Mouse (Mus musculus): ENCODE results near the gene Vamp3. TPM values are rescaled to one million over a fixed set of nuclear protein-coding genes. Genes with fewer than 3 reads are reported as not detected.
A peak's percentile ranks its signal among the peaks of the same experiment; 100 is the strongest.

Gene Vamp3
- 30.4 and 34.9 TPM in 2 replicates for polyA plus RNA-seq (2014; fragmentation: Nextera tagmentation; extraction: Ambion mirVana)

DNA sequence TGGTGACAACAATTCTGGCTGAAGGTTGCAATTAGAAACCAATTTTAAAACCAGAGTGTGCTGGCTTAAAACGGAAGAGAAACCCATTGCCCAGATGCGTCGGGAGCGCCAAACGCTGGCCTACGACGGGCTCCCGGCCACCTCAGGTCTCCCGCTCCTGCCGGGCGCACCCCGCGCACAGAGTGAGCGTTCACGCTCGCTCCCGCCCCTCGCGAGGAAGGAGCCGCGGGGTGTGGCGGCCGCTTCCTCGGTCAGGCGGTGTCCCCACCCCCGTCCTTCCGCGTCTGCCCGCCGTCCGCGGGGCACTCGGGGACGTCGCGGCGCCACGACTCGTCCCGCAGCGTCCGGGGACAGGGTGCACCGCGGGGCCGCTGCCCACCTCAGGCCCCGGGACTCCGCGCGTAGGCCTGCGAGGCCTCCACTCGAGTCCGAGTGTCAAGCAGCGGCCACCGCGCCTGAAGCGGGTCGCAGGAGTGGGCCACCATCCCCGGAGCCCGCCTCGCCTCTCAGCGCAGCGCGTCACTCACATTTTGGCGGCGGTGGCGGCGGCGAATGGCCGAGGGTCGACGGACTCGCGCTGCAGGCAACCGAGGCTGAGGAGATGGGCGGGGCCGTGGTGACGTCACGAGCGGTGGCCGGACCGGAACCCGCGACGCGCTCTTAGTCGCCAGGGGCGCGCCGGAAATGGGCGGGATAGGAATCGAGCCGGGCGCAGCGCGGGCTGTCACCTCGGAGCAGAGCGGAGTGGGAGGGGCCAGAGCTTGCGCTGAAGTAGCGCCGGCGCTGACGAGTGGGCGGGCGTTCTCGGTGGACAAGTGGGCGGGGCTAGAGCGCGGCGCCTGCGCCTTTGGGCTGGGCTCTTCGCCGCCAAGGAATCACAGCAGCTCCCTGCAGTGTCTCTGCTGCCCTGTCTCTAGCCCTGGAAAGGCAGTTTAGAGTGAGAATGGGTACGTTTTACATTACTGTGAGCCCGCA, at the start of gene Vamp3:
Gene Vamp3, minus strand, starts transcription at position 617 of the 975 bp plus-strand sequence.
- peak within 1 kb of the TSS; percentile 83 for H3K4me2 ChIP-seq (ENCODE audit: low read length)
- peak within 1 kb of the TSS; percentile 93 for H3K27ac ChIP-seq (replicated peaks; ENCODE audit: low read depth, low read length)
- ATAC-seq (ENCODE audit: low FRiP score, low TSS enrichment) (peak; percentile 99), DNase-seq (peak; percentile 100)
- H3K4me1 ChIP-seq (ENCODE audit: control insufficient read depth, insufficient read depth, low read length), result peaks cover 13% of the 10 kb centered on the region
- H3K27me3 ChIP-seq (ENCODE audit: control insufficient read depth, insufficient read depth, low read length), result no peaks in the 10 kb centered on the region
- H3K4me3 ChIP-seq (replicated peaks; ENCODE audit: low read depth, low read length), result peak within 1 kb of the TSS; percentile 87
- H3K36me3 ChIP-seq (ENCODE audit: control insufficient read depth, insufficient read depth, low read length), result peaks cover 35% of the 10 kb centered on the region
- H3K9ac ChIP-seq (replicated peaks; ENCODE audit: low read length), result peak within 1 kb of the TSS; percentile 93
- no peaks in the 10 kb centered on the region for H3K9me3 ChIP-seq (ENCODE audit: control insufficient read depth, low read length)
- under 1% methylated on average over 114 of the region's 114 CpGs for WGBS

DNA sequence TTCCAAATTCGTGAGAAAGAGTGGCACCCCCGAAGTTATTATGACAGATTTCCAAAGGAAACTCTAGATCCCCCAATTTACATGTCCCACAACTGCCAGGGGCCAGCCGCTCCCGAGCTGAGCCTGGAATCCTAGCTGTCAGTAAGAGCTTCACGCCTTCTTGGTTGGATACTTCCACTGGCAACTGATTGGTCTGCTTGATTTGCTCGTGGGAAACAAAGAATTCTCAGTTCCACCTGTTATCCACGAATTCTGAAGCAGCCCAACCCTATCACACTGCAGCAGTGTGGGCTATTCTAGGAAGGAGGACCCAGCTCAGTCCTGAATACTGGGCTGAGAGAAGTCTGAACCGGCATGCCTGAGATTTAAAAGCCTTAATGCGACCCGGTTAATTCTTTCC, 48.7 kb upstream of the Vamp3 start:
- Histone ChIP-seq H3K9ac (replicated peaks; ENCODE audit: low read length) (peak overlapping the region; percentile 89), H3K4me1 (ENCODE audit: control insufficient read depth, insufficient read depth, low read length) (peaks cover 37% of the 10 kb centered on the region), H3K27me3 (ENCODE audit: control insufficient read depth, insufficient read depth, low read length) (no peaks in the 10 kb centered on the region), H3K4me3 (replicated peaks; ENCODE audit: low read depth, low read length) (peak overlapping the region; percentile 85), H3K9me3 (ENCODE audit: control insufficient read depth, low read length) (no peaks in the 10 kb centered on the region), H3K36me3 (ENCODE audit: control insufficient read depth, insufficient read depth, low read length) (no peaks in the 10 kb centered on the region), H3K4me2 (ENCODE audit: low read length) (peak overlapping the region; percentile 59), H3K27ac (replicated peaks; ENCODE audit: low read depth, low read length) (peak overlapping the region; percentile 50; the same call in 1 of the 2 replicates)
- WGBS, result 11% methylated on average over 10 of the region's 10 CpGs
- ATAC-seq (ENCODE audit: low FRiP score, low TSS enrichment) (no peak), DNase-seq (peak; percentile 58)

DNA sequence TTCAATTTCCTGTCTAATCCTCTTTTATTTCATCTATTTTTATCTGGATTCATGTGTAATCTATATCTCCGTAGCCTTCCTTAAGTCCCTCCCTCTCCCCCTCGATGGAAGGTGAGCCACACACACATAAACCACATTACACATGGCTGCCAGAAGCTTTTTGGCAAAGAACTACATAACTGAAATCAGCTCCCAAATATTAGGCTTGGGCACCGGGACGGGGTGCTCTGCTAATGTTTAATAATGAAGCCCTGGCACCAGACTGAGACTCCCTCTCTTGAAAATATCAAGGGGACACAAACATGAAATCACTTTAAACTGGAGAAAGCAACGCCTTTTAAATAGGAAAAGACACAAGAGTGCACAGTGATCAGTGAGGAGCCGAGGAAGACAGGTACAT, 48.1 kb upstream of the Vamp3 start:
- no peaks in the 10 kb centered on the region for H3K27me3 ChIP-seq (ENCODE audit: control insufficient read depth, insufficient read depth, low read length)
- H3K27ac ChIP-seq (replicated peaks; ENCODE audit: low read depth, low read length), result peak overlapping the region; percentile 32; the same call in 1 of the 2 replicates
- DNase-seq (no peak), ATAC-seq (ENCODE audit: low FRiP score, low TSS enrichment) (no peak)
- 61% methylated on average over 6 of the region's 6 CpGs for WGBS
- peak overlapping the region; percentile 85 for H3K4me3 ChIP-seq (replicated peaks; ENCODE audit: low read depth, low read length)
- H3K36me3 ChIP-seq (ENCODE audit: control insufficient read depth, insufficient read depth, low read length), result no peaks in the 10 kb centered on the region
- peak overlapping the region; percentile 59 for H3K4me2 ChIP-seq (ENCODE audit: low read length)
- H3K9me3 ChIP-seq (ENCODE audit: control insufficient read depth, low read length), result no peaks in the 10 kb centered on the region
- peaks cover 37% of the 10 kb centered on the region for H3K4me1 ChIP-seq (ENCODE audit: control insufficient read depth, insufficient read depth, low read length)
- peak overlapping the region; percentile 89 for H3K9ac ChIP-seq (replicated peaks; ENCODE audit: low read length)

DNA sequence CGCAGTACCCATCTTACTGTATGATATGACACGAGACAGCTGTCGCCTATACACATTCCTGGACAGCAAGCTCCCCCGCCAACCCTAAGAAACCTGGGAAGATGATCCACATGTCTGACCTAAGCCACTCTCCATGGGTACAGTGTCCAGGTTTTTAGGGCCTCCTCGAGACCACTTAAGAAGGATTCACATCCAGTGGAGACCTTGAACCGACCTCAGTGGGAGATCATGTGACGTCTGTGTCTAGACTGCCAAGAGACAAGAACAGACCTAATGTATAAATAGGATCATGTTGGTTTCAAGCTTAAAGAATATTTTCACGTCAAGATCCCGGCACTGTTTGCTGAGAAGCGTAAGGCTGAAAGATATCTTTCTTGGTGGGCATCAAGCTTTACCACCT, 46.4 kb upstream of the Vamp3 start:
- H3K4me3 ChIP-seq (replicated peaks; ENCODE audit: low read depth, low read length), result no peak overlapping the region
- H3K36me3 ChIP-seq (ENCODE audit: control insufficient read depth, insufficient read depth, low read length), result no peaks in the 10 kb centered on the region
- peak overlapping the region; percentile 15; the same call in 1 of the 2 replicates for H3K4me2 ChIP-seq (ENCODE audit: low read length)
- DNase-seq (no peak), ATAC-seq (ENCODE audit: low FRiP score, low TSS enrichment) (no peak)
- WGBS, result 92% methylated on average over 10 of the region's 10 CpGs
- peaks cover 38% of the 10 kb centered on the region for H3K4me1 ChIP-seq (ENCODE audit: control insufficient read depth, insufficient read depth, low read length)
- no peaks in the 10 kb centered on the region for H3K9me3 ChIP-seq (ENCODE audit: control insufficient read depth, low read length)
- no peak overlapping the region; the same call in 1 of the 2 replicates for H3K9ac ChIP-seq (replicated peaks; ENCODE audit: low read length)
- H3K27ac ChIP-seq (replicated peaks; ENCODE audit: low read depth, low read length), result no peak overlapping the region
- no peaks in the 10 kb centered on the region for H3K27me3 ChIP-seq (ENCODE audit: control insufficient read depth, insufficient read depth, low read length)

DNA sequence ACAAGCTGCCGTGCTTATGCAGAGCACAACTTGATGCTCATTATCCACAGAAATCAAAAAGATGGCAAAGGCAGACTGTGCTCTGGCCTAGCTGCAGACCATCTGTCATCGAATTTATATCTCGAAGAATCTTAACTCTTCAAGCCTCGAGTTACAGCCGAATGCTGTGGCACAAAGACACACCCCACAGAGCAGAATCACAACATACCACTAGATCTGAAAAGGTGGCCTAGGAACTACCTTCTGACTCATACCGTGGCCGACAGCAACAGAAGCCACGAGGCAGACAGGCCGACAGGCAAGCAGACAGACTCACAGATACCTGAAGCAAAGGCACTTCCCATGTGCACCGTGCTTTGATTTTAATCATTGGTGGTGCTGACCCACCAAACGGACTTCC, 45.9 kb upstream of the Vamp3 start:
- Histone ChIP-seq H3K9me3 (ENCODE audit: control insufficient read depth, low read length) (no peaks in the 10 kb centered on the region), H3K4me2 (ENCODE audit: low read length) (no peak overlapping the region), H3K27me3 (ENCODE audit: control insufficient read depth, insufficient read depth, low read length) (no peaks in the 10 kb centered on the region), H3K4me3 (replicated peaks; ENCODE audit: low read depth, low read length) (no peak overlapping the region), H3K36me3 (ENCODE audit: control insufficient read depth, insufficient read depth, low read length) (no peaks in the 10 kb centered on the region), H3K27ac (replicated peaks; ENCODE audit: low read depth, low read length) (no peak overlapping the region), H3K9ac (replicated peaks; ENCODE audit: low read length) (no peak overlapping the region; the same call in 1 of the 2 replicates), H3K4me1 (ENCODE audit: control insufficient read depth, insufficient read depth, low read length) (peaks cover 40% of the 10 kb centered on the region)
- 81% methylated on average over 11 of the region's 11 CpGs for WGBS
- ATAC-seq (ENCODE audit: low FRiP score, low TSS enrichment), result no peak
- DNase-seq, result no peak

DNA sequence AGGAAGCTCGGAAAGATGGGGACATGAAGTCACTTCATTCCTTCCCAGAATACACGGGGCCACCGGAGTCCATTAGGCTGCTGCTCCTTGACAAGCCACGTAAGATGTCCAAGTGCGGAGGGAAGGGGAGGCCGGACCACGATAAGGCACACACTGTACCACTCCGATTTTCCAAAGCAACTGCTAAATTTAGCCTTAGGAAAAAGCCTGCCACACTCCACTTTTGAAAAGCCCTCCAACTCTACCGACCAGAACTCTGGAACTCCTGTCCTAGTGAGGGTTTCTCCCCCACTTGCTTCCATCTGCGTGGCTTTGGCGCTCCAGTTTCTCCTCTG, 39.3 kb upstream of the Vamp3 start:
- no peak for ATAC-seq (ENCODE audit: low FRiP score, low TSS enrichment)
- Histone ChIP-seq H3K27me3 (ENCODE audit: control insufficient read depth, insufficient read depth, low read length) (no peaks in the 10 kb centered on the region), H3K4me2 (ENCODE audit: low read length) (no peak overlapping the region), H3K27ac (replicated peaks; ENCODE audit: low read depth, low read length) (0 out of 2 replicates have a peak overlapping the region, but pooled peaks have one; percentile 37), H3K9me3 (ENCODE audit: control insufficient read depth, low read length) (no peaks in the 10 kb centered on the region), H3K4me1 (ENCODE audit: control insufficient read depth, insufficient read depth, low read length) (0 out of 2 replicates have a peak, but pooled peaks cover 19% of the 10 kb centered on the region), H3K36me3 (ENCODE audit: control insufficient read depth, insufficient read depth, low read length) (peaks cover 11% of the 10 kb centered on the region; the same call in 1 of the 2 replicates), H3K4me3 (replicated peaks; ENCODE audit: low read depth, low read length) (no peak overlapping the region), H3K9ac (replicated peaks; ENCODE audit: low read length) (no peak overlapping the region)
- DNase-seq, result no peak
- WGBS, result 87% methylated on average over 11 of the region's 11 CpGs

DNA sequence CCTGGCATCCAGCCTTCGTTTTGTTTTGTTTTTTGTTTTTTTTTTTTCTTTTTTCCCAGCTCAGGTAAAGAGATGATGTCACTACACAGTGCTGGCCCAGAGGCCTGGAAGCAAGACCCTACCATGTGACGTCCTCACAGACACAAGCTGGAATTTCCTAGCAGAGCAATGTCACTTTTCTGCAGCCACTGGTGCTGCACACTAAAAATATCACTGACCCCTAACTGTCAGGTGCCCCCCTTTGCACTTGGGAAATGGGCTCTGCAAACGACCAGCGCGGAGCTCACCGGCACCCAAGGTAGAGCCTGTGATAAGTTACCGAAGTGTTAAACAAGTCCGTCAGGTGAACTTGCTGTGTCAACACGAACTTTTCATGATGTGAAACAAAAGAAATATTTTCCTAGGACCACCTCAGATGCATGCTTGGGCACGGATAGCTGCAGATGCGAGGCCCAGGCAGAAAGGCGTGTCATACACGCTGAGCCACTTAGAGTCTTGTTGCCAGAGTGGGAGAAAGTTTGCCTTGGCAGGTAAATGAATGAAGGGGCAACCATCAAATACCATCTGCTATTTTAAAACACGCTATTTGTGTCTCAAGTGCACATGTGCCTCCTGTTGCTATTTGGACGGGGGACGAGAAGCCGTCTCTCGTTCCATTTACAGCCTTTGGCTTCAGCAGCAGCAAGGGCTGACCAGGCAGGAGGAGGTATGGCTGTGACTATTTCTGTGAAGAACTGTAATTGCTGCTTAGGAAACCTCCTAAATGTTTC, 38.8 kb upstream of the Vamp3 start:
- DNase-seq (no peak), ATAC-seq (ENCODE audit: low FRiP score, low TSS enrichment) (no peak)
- Histone ChIP-seq H3K4me3 (replicated peaks; ENCODE audit: low read depth, low read length) (no peak overlapping the region), H3K4me1 (ENCODE audit: control insufficient read depth, insufficient read depth, low read length) (0 out of 2 replicates have a peak, but pooled peaks cover 17% of the 10 kb centered on the region), H3K27me3 (ENCODE audit: control insufficient read depth, insufficient read depth, low read length) (no peaks in the 10 kb centered on the region), H3K4me2 (ENCODE audit: low read length) (no peak overlapping the region), H3K27ac (replicated peaks; ENCODE audit: low read depth, low read length) (no peak overlapping the region), H3K9me3 (ENCODE audit: control insufficient read depth, low read length) (no peaks in the 10 kb centered on the region), H3K36me3 (ENCODE audit: control insufficient read depth, insufficient read depth, low read length) (peaks cover 11% of the 10 kb centered on the region; the same call in 1 of the 2 replicates), H3K9ac (replicated peaks; ENCODE audit: low read length) (no peak overlapping the region)
- 91% methylated on average over 18 of the region's 18 CpGs for WGBS

DNA sequence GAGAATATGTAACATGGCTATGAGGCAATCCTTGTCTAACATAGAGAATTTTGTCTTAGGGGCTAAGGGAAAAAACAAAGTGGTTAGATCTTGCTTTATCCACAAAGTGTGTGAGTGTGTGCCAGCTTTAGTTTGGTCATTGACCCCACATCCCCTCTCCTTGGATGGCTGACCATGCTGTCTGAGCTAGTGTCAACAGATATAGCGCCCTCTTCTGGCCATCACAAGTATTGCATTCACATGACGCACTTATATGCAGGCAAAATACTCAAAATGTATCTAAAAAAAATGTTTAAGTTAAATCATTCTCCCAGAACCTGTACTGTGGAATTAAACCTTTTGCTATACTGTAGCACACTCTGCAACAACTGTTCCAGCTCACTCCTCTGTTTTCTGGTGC, 37.4 kb upstream of the Vamp3 start:
- Histone ChIP-seq H3K27ac (replicated peaks; ENCODE audit: low read depth, low read length) (no peak overlapping the region), H3K4me1 (ENCODE audit: control insufficient read depth, insufficient read depth, low read length) (peaks cover 19% of the 10 kb centered on the region; the same call in 1 of the 2 replicates), H3K4me2 (ENCODE audit: low read length) (no peak overlapping the region), H3K4me3 (replicated peaks; ENCODE audit: low read depth, low read length) (no peak overlapping the region), H3K27me3 (ENCODE audit: control insufficient read depth, insufficient read depth, low read length) (no peaks in the 10 kb centered on the region), H3K9me3 (ENCODE audit: control insufficient read depth, low read length) (no peaks in the 10 kb centered on the region), H3K36me3 (ENCODE audit: control insufficient read depth, insufficient read depth, low read length) (peaks cover 11% of the 10 kb centered on the region; the same call in 1 of the 2 replicates), H3K9ac (replicated peaks; ENCODE audit: low read length) (no peak overlapping the region)
- peak; percentile 65 for DNase-seq
- ATAC-seq (ENCODE audit: low FRiP score, low TSS enrichment), result no peak
- 30% methylated on average over 2 of the region's 2 CpGs for WGBS

All from midbrain, embryonic 14.5 days (tissue).